Mouse (Mus musculus) left cerebral cortex, adult 8-10 months (tissue): ENCODE measurements around the gene Rab6b. TPM values are rescaled to one million over a fixed set of nuclear protein-coding genes. Genes with fewer than 3 reads are reported as not detected.
A peak's percentile ranks its signal among the peaks of the same experiment; 100 is the strongest.

ENCODE experiments used
- DNase-seq, 2 experiments: peaks; one replicate each; pipeline ENCODE4 v3.0.0; 2022; ENCODE audit warnings: low spot score in 2 of 2
- total RNA-seq, 4 experiments: library from RNA; stranded (reverse); gene quantifications; 2 replicates each; pipeline ENCODE4 v1.2.4; 2022

The Rab6b gene
- total RNA-seq, 4 experiments from 2014 or later: 503 to 577 (median 528) TPM

- DNase-seq: peak; percentile 79 to 86
Observed at GRCm38 (mm10) chr9:103201561-103202260, 90.1 kb downstream of the Rab6b start, which contains the start of gene Srprb. TSS of gene Srprb (minus strand) at chr9:103202137.

GRCm38 (mm10) chr9:103205786-103206185, 94.2 kb downstream of the Rab6b start:
- DNase-seq: no peak

GRCm38 (mm10) chr9:103207846-103208245, 96.3 kb downstream of the Rab6b start:
- DNase-seq: peak in 1 of 2 experiments; percentile 39

GRCm38 (mm10) chr9:103208802-103209423, 97.3 kb downstream of the Rab6b start:
- DNase-seq: no peak

- DNase-seq: no peak
Observed at GRCm38 (mm10) chr9:103212654-103213420, 101.2 kb downstream of the Rab6b start.

GRCm38 (mm10) chr9:103213631-103214030, 102.0 kb downstream of the Rab6b start:
- DNase-seq: no peak

GRCm38 (mm10) chr9:103214281-103214680, 102.7 kb downstream of the Rab6b start:
- DNase-seq: no peak

- no peak for DNase-seq
Observed at GRCm38 (mm10) chr9:103224721-103225120, 113.1 kb downstream of the Rab6b start.

GRCm38 (mm10) chr9:103225464-103225863, 113.9 kb downstream of the Rab6b start:
- DNase-seq: no peak

GRCm38 (mm10) chr9:103226806-103227205, 115.2 kb downstream of the Rab6b start:
- no peak for DNase-seq

GRCm38 (mm10) chr9:103227760-103228159, 116.2 kb downstream of the Rab6b start:
- no peak for DNase-seq

- no peak for DNase-seq
Observed at GRCm38 (mm10) chr9:103228370-103229003, 116.9 kb downstream of the Rab6b start.

- no peak for DNase-seq
Observed at GRCm38 (mm10) chr9:103229037-103229867, 117.7 kb downstream of the Rab6b start.

GRCm38 (mm10) chr9:103230151-103230951, 118.8 kb downstream of the Rab6b start, which contains the start of the genes Gm20425 and Trf:
TSS of gene Gm20425 (minus strand) at chr9:103230307.
TSS of gene Trf (minus strand) at chr9:103230444.
- peak; percentile 31 to 77 for DNase-seq

GRCm38 (mm10) chr9:103232232-103233005, 120.8 kb downstream of the Rab6b start:
- no peak for DNase-seq

GRCm38 (mm10) chr9:103233006-103233395, 121.4 kb downstream of the Rab6b start:
- DNase-seq: no peak

GRCm38 (mm10) chr9:103234059-103234458, 122.5 kb downstream of the Rab6b start:
- DNase-seq: no peak

- DNase-seq: no peak
Observed at GRCm38 (mm10) chr9:103234565-103235165, 123.1 kb downstream of the Rab6b start.
